Mouse (Mus musculus): ENCODE measurements around the gene Pakap. TPM values are rescaled to one million over a fixed set of nuclear protein-coding genes. Genes with fewer than 3 reads are reported as not detected.
"Not testable (repeated sequence)": the region's sequence is repeated elsewhere in the genome, so short reads cannot be mapped to it uniquely, and the experiment has no call there.

The Pakap gene
- total RNA-seq, 2 experiments from 2014 or later = 1.2 TPM; not detected in 1

DNA sequence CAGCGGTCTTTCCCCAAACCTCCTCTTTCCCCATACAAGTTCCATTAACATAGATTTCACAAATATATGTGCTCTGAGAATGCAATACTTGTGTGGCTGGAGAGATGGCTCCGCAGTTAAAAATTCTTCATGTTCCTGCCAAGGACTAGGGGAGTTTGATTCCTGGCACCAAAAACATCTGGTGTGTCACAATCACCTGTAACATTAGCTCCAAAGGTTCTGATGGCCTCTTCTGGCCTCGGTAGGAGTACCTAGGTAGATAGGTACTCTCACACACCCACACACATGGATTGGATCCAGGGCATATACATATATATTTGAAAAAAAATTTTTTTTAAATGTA is 318.9 kb downstream of the Pakap start:
- ATAC-seq (replicated peaks; ENCODE audit: low FRiP score, poor library complexity, severe bottlenecking) = no peak

DNA sequence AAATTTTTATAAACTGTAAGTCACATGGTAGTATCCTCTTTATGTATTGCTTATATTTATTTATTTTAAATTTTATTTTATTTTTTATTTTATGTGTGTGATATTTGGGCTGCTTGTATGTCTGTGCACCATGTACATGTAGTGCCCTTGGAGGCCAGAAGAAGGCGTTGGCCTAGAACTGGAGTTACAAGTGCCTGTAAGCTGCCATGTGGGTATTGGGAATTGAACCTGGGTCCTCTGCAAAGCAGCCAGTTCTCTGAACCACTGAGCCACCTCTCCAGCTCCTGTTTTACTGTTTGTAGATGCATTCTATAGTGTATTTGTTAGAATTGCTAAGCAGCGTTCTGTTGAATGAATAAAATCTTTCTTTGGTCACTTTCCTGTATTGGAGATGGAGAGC is 320.3 kb downstream of the Pakap start:
- ATAC-seq (replicated peaks; ENCODE audit: low FRiP score, poor library complexity, severe bottlenecking) = no peak

DNA sequence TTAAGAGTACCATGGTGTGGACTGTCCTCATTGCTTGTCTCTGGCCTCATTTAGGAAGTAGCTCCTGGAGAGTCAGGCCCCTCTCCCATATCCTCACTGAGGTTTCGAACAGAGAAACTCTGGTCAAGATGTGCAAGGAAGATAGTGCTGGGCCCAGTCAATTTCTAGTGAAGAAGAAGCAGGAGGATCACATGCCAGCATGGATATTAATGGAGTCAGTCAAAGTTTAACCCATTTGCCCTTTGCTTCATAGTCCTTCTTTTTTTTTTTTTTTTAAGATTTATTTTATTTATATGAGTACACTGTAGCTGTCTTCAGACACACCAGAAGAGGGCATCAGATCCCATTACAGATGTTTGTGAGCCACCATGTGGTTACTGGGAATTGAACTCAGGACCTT is 321.0 kb downstream of the Pakap start:
- not testable (repeated sequence) for ATAC-seq (replicated peaks; ENCODE audit: low FRiP score, poor library complexity, severe bottlenecking)

DNA sequence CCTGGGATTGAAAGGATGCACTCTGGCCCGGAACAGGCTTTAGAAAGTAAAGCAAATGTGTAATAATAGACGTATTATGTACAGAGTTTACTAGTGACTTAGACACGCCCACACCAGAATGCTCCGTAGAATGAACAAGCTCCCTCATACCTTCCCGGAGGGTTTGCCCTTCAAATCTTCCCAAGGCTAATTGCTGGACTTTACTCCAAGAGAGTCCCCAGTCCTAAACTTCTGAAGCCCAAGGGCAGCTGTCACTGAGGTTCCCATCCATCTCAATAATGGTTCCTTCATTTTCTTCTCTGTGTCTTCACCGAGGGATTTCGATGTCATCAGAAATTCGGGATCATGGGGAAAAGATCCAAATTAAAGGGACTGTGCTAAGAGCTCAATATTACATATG is 321.8 kb downstream of the Pakap start:
- no peak for ATAC-seq (replicated peaks; ENCODE audit: low FRiP score, poor library complexity, severe bottlenecking)

DNA sequence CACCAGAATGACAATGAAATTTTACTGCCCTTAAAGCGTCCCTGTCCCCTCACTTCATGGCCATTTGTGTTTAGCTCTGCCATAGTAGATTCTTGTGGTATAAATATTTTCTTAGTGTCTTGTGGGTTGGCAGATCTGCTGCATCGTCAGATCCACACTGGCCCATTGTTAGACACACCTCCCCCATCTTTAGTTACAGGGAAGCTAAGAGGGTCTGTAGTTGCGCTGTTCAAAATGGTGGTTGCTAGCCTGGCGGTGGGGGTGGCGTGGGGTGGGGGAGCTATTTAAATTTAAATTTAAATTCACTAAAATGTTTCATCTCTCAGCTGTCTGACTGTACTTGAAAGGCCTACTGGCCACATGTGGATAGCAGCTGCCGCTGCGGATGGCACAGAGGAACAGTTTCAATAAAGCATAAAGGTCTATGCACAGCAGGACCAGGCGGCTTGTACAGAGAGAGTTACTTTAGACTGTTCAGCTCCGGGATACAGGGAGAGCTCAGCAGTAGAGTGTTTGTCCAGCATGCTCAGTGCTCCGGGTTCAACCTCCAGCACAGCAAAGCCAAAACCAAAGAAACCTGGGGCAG is 324.1 kb downstream of the Pakap start:
- ATAC-seq (replicated peaks; ENCODE audit: low FRiP score, poor library complexity, severe bottlenecking) = no peak

DNA sequence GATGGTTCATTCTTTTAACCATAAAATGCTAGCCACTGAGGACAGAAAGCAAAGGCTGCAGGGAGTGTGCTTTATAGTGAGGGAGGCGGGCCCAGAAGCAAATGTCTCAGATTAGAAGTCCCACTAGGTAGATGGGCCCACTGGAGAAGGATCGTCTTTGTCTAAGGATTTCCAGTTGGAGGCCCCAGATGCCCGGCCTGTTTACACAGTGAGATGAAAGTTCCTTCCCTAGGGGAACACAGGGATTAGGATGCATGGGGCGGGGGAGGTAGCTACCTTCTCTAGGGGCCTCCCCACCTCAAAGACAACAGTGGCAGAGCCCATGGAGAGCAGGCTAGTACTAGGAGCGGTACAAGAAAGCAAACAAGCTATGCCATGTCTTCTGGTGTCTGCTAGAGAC is 327.2 kb downstream of the Pakap start:
- ATAC-seq (replicated peaks; ENCODE audit: low FRiP score, poor library complexity, severe bottlenecking) = no peak

DNA sequence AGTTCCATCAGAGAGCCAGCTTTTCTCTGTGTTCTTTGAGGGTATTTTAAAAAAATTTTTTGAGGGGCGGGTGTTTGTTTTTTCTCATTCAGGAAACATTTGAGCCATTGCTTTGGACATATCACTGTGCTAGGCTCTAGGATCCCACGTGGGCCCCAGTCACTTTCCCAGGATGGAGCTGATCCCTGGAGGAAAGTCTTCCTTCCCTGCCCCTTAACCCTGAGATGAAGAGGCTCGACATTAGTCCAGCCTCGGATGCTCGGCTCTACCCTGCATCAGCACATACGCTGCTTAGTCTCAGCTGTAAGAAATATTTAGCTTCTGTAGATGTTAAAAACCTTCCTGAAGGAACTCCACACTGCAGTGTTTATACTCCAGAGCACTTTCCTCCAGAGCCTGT is 327.9 kb downstream of the Pakap start:
- no peak for ATAC-seq (replicated peaks; ENCODE audit: low FRiP score, poor library complexity, severe bottlenecking)

DNA sequence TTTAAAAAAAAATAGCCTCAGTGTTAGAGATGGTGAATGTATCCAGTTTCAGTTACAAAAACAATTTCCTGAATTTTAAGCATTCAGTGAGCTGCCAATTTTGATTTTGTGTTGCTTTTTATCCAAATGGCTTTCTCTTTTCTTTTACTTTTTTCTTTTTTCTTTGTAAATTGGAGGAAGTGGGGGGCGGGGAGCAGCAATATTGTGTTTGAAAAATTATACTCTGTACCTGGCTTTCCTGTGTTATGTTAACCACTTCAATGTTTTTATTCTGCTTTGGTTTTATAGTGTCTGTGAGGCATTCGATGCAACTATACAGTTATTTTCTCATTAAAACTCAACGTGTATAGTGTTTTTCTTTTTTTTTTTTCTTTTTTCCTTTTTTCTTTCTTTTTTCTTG is 328.7 kb downstream of the Pakap start:
- ATAC-seq (replicated peaks; ENCODE audit: low FRiP score, poor library complexity, severe bottlenecking) = no peak

DNA sequence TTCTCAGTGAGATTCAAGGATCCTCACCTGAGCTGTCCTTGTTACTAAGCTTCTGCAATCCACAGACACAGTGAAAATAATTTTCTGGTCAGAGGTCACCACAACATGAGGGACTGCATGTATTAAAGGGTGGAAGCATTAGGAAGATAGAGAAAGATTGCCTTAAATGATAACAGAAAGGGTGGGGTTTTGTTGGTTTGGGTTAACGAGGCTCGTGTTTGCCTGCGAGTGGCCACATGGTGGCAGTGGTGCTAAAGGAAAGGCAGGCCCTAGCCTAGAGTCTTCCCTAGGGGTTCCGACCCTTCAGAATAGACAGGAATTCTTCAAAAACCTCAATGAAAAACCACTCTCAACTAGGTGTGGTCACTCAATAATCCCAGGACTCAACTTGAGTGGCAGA is 333.2 kb downstream of the Pakap start:
- ATAC-seq (replicated peaks; ENCODE audit: low FRiP score, poor library complexity, severe bottlenecking) = no peak

DNA sequence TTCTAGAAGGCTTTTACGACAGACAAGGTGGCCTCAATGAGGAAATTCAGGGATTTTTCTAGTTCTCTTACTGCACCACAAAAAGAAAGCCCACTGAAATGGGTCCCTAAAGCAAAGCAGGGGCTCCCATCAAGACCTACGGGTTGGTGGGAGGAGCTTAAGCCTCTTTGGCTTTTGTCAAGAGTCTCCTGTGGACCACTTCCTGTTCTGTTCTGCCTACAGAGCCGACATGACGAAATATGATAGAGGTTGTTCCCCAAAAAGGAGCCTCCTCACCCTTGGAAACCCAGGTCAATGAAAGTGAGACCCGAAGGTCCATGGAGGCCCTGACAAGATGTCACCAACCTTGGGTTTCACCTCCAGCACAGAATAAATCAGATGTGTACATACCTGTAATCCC is 334.6 kb downstream of the Pakap start:
- ATAC-seq (replicated peaks; ENCODE audit: low FRiP score, poor library complexity, severe bottlenecking) = no peak

DNA sequence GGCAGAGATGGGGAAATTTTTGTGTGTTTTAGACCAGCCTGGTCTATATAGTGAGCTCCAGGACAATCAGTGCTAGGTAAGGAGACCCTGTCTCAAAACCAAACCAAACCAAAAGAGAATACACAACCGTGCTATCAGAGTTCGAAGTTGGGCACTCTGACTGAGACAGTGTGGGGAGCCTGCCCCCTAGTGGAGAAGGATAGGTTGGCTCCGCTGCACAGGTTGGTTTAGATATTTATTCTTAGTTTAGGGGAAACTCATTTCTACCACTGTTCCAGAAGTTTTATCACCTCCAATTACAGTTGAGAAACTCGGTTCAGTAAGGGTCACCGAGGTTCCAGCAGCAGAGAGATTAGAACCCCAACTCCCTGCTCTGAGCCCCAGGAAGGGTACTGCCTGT is 336.2 kb downstream of the Pakap start:
- ATAC-seq (replicated peaks; ENCODE audit: low FRiP score, poor library complexity, severe bottlenecking) = peak; percentile 63; the same call in 1 of the 2 replicates

DNA sequence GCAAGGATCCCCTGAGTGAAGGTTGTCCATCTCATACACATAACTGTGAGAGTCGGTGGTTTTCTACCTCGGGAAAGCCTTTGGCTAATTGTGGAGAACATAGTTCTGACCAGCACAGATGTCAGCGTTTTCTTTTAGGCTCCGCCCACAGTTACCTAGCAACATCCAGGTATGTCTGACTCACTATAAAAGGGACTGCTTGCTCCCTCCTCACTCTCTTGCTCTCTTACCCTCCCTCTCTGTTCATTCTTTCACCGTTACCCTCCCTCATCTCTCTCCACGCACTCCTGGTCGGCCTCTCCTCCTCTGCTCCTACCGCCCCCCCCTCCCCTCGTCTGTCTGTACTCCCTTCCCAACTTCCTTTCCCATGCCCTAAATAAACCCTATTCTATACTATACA is 336.7 kb downstream of the Pakap start:
- ATAC-seq (replicated peaks; ENCODE audit: low FRiP score, poor library complexity, severe bottlenecking) = no peak

DNA sequence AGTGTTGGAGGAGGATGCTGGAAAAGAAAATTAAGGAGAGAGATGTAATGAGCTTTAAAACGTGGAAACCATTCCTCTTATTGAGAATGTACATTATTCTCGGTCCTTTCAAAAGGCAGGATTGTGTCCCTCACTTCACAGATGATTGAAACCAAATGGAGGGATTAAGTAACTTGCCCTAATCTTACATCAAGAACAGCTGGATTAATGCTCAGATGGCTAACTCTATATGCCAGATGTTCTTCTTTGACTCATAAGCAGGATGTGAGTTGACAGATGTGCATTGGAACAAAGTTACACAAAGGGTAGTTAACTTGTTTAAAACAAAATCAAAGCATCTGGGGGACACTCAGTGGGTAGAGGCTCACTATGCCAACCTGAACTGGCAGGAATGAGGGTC is 338.7 kb downstream of the Pakap start:
- ATAC-seq (replicated peaks; ENCODE audit: low FRiP score, poor library complexity, severe bottlenecking) = no peak

DNA sequence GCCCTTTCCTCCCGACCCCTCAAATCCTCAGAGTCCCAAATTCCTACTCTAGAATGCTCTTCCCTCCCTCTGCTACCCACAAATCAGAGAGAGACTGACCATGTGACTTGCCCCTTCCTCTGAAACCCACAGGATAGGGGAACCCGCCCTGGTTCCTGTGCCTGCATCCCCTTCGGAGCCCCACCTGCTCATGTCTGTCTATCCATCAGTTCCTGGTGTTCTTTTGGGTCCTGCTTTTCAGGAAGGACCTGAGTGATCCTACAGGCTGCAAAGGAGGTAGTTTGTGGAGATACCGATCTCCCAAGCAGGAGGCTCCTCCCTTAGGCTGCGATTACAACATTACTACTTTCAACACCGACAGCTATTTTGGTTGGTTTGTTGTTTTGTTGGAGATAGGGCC is 340.9 kb downstream of the Pakap start:
- no peak for ATAC-seq (replicated peaks; ENCODE audit: low FRiP score, poor library complexity, severe bottlenecking)

DNA sequence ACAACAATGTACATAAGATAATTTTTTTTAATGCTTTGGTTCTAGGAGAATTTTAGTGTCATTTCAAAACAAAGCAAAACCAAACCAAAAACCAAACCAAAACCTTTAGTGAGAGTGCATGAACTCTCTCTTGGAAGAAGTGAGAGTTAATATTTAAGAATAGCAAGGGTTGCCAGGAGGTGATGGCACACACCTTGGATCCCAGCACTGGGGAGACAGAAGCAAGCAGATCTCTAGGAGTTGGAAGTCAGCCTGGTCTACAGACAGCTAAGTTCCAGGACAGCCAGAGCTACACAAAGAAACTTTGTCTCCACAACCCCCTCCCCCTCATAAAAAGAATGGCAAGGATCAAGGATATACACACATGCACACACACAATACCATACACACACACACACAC is 345.0 kb downstream of the Pakap start:
- no peak for ATAC-seq (replicated peaks; ENCODE audit: low FRiP score, poor library complexity, severe bottlenecking)

DNA sequence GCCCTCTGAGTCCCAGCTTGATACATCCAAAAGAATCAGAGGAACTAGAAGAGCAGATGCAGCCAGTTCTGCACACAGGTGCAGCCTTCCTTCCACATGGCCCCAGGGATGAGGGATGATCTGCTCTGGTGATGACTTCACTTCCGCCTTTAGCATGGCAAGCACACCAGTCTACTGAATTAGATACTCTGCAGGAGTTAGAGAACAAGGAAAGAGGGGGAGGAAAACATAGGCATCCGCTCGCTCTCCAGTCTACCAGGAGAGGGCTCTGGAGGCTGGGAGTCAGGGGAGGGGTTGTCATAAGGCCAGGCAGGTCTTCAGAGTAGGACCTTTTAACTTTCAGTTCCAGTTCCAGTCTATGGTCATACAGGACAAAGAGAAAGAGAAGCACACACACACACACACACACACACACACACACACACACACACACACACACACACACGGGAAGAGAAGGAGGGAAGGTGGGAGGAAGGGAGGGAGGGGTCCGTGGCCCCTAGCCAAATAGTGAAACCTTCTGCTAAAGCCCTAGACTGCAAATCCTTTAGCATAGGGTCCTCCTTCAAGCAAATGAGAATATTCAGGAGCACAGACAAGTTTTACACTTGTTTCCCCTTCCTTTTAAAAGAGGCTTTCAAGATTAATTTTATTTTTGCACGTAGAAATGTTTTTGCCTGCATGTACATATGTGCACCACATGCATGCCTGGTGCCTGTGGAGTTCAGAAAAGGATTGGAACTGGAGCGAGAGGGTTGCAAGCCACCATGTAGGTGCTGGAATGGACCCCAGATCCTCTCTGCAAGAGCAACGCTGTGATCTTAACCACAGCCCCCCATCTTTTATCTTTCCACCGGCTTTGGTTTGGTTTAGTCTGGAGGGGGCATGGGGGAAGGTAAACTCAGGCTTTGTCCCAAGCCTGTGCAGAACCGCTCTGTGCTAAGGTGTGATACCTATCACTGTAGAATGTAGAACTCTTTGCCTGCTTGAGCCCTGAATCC is 346.5 kb downstream of the Pakap start:
- no peak for ATAC-seq (replicated peaks; ENCODE audit: low FRiP score, poor library complexity, severe bottlenecking)

DNA sequence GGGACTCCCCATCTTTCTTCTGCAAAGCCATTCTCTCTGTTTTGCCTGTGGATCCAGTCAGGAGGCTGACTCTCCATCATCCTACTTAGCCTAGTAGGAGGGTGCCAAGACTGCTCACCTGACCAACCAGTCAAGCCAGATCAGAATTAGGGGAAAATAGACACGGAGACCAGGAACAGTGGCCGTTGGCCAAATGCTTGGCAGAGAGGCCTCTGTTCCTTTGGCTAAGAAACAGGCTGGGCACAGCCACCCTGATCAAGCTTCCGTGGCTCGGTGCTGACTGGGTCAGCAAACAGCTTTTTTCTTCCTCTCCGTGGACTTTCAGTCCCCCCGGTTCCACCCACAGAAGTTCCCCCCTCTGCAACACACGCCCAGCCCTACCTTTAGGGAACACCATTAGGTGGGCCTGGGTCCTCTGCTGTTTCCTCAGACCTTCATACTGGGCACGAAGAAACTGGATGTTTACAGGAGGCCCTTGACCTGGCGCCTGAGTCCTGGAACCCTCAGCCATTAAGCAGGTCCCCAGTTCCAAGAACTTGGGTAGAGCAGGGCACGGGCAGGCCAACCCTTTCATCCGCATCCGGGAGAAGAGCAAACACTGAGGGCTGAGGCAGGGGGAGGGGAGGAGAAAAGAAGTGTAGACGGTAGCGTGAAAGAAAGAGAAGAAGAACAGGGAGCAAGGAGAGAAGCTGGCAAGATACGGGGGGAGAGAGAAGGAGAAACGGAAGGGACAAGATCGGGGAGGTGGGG is 347.4 kb downstream of the Pakap start:
- no peak for ATAC-seq (replicated peaks; ENCODE audit: low FRiP score, poor library complexity, severe bottlenecking)

DNA sequence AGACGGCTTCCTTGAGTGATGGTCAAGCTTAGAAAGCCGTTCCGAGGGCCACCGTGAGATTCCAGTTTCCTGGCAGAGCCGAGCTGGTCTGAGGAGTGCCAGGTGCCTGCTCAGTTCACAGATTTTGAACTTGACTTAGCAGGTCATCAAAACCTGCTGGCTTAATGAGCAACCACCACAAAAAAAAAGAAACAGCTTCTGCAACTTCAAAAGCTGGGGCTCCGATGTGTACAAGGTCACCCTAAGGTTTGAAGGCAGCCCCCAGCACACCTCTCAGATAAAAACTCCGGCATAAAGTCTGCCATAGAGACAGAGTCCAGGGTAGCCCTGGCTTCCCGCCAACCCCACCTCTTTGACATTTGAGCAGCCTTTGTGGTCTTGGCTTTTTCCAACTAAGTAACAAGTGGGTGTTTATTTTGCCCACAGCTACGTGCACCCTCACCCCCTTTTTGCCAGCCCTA is 348.3 kb downstream of the Pakap start, which contains the start of gene D630039A03Rik:
D630039A03Rik (minus strand) TSS at position 97 of the 461 bp plus-strand sequence.
- ATAC-seq (replicated peaks; ENCODE audit: low FRiP score, poor library complexity, severe bottlenecking) = no peak

DNA sequence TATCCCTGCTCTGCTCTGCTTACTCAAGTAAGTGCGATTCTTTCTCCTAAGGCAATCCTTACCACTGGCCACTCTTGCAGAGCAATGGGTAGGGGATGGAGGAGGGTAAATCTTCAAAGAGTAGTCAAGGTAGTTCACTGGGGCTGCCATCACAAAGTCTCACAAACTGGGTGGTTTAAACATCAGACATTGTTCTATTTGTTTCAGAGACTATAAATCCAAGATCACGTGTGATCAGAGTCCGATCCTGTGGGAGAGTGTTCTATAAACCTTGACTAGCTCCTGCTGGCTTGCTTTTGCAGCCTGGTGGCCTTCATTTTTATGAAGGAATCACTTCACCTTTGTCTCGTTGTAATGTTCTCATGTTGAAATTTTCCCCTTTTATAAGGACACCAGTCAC is 348.7 kb downstream of the Pakap start:
- no peak for ATAC-seq (replicated peaks; ENCODE audit: low FRiP score, poor library complexity, severe bottlenecking)

Data from erythroid progenitor cell, adult 5-6 weeks (primary cell).